Mouse (Mus musculus): ENCODE data around the gene Catspere2.

Catspere2 gene

GRCm38 (mm10) chr1:178219166-178220077 lies 236.2 kb downstream of the Catspere2 start:
- DNase-seq (ENCODE audit: low spot score), result no peak
